Mouse (Mus musculus) embryonic facial prominence, embryonic 15.5 days (tissue): ENCODE data around the gene Cdc42bpg. TPM values are rescaled to one million over a fixed set of nuclear protein-coding genes. Genes with fewer than 3 reads are reported as not detected.

ENCODE experiments used
- ATAC-seq: fragments of 200-750 bp; cut with Nextera tagmentation; 2 replicates; pipeline ENCODE4 v1.8.0; 2017; ENCODE audit warnings: low read depth, moderate TSS enrichment; ENCODE audit not compliant: insufficient number of reproducible peaks, low FRiP score, low TSS enrichment
- H3K27ac ChIP-seq: fragments of 300-500 bp; sonication (generic); replicated peaks from 2 replicates; pipeline ENCODE4 v1.5.1; 2015; ENCODE audit warnings: mild to moderate bottlenecking, inconsistent platforms
- H3K27me3 ChIP-seq: fragments of 300-500 bp; sonication (generic); 2 replicates; pipeline ENCODE4 v1.6.1; 2015; ENCODE audit warnings: inconsistent platforms
- H3K36me3 ChIP-seq: fragments of 300-500 bp; sonication (generic); 2 replicates; pipeline ENCODE4 v1.6.1; 2015; ENCODE audit warnings: mild to moderate bottlenecking, inconsistent platforms
- H3K4me1 ChIP-seq: fragments of 300-500 bp; sonication (generic); 2 replicates; pipeline ENCODE4 v1.6.1; 2015; ENCODE audit warnings: inconsistent platforms
- H3K4me2 ChIP-seq: fragments of 300-500 bp; sonication (generic); replicated peaks from 2 replicates; pipeline ENCODE4 v1.6.1; 2015; ENCODE audit warnings: mild to moderate bottlenecking, inconsistent platforms
- H3K4me3 ChIP-seq: fragments of 300-500 bp; sonication (generic); replicated peaks from 2 replicates; pipeline ENCODE4 v1.5.1; 2015; ENCODE audit warnings: mild to moderate bottlenecking, inconsistent platforms
- H3K9ac ChIP-seq: fragments of 300-500 bp; sonication (generic); 2 replicates; pipeline ENCODE4 v1.6.1; 2015; ENCODE audit warnings: inconsistent platforms
- H3K9me3 ChIP-seq: fragments of 300-500 bp; sonication (generic); replicated peaks from 2 replicates; pipeline ENCODE4 v1.6.1; 2016; ENCODE audit warnings: inconsistent platforms
- whole genome bisulfite sequencing: fragments of 180-500 bp; shearing (Covaris S2); methylation state at CpG from one replicate; pipeline ENCODE4 v1.1.7; 2015; 5-methylcytosine and 5-hydroxymethylcytosine counted together
- polyA plus RNA-seq: library from polyadenylated mRNA; unstranded; fragments of >200 nt; fragmentation: Nextera tagmentation; extraction: Ambion mirVana; gene quantifications from 2 replicates; pipeline ENCODE4 v1.2.1, GENCODE M21; 2015

Gene Cdc42bpg
- polyA plus RNA-seq, 1 experiment from 2014 or later: 1.5 TPM

- H3K27ac ChIP-seq: no peak overlapping the region
- no peak overlapping the region for H3K4me3 ChIP-seq
- no peak overlapping the region for H3K9ac ChIP-seq
- WGBS: 73% methylated on average over 7 of the region's 7 CpGs
- no peak overlapping the region for H3K4me2 ChIP-seq
- ATAC-seq: no peak
- H3K9me3 ChIP-seq: no peaks in the 10 kb centered on the region
- H3K27me3 ChIP-seq: no peaks in the 10 kb centered on the region
- H3K4me1 ChIP-seq: peaks cover 23% of the 10 kb centered on the region
- peaks cover 51% of the 10 kb centered on the region for H3K36me3 ChIP-seq
Observed at GRCm38 (mm10) chr19:6299450-6300267, 6.6 kb upstream of the Cdc42bpg start.

- WGBS: 47% methylated on average over 7 of the region's 7 CpGs
- Histone ChIP-seq H3K27ac (no peak overlapping the region), H3K4me1 (peaks cover 25% of the 10 kb centered on the region), H3K4me2 (no peak overlapping the region), H3K9ac (no peak overlapping the region), H3K9me3 (no peaks in the 10 kb centered on the region), H3K27me3 (no peaks in the 10 kb centered on the region), H3K36me3 (peaks cover 43% of the 10 kb centered on the region), H3K4me3 (no peak overlapping the region)
- no peak for ATAC-seq
Observed at GRCm38 (mm10) chr19:6300402-6300841, 5.8 kb upstream of the Cdc42bpg start.

- H3K9ac ChIP-seq: no peak overlapping the region
- peaks cover 28% of the 10 kb centered on the region for H3K36me3 ChIP-seq
- ATAC-seq: no peak
- H3K27me3 ChIP-seq: no peaks in the 10 kb centered on the region
- H3K4me1 ChIP-seq: peaks cover 36% of the 10 kb centered on the region
- H3K4me3 ChIP-seq: no peak overlapping the region
- no peak overlapping the region for H3K4me2 ChIP-seq
- H3K27ac ChIP-seq: 0 out of 2 replicates have a peak overlapping the region, but pooled peaks have one; percentile 31
- WGBS: 88% methylated on average over 5 of the region's 5 CpGs
- no peaks in the 10 kb centered on the region for H3K9me3 ChIP-seq
Observed at GRCm38 (mm10) chr19:6302114-6302513, 4.1 kb upstream of the Cdc42bpg start.

GRCm38 (mm10) chr19:6302522-6302921 is 3.7 kb upstream of the Cdc42bpg start:
- no peak overlapping the region for H3K4me2 ChIP-seq
- H3K4me1 ChIP-seq: peaks cover 40% of the 10 kb centered on the region
- ATAC-seq: no peak
- WGBS: 15% methylated on average over 4 of the region's 4 CpGs
- no peak overlapping the region for H3K4me3 ChIP-seq
- H3K9me3 ChIP-seq: no peaks in the 10 kb centered on the region
- H3K9ac ChIP-seq: no peak overlapping the region
- 0 out of 2 replicates have a peak overlapping the region, but pooled peaks have one; percentile 31 for H3K27ac ChIP-seq
- H3K27me3 ChIP-seq: no peaks in the 10 kb centered on the region
- H3K36me3 ChIP-seq: peaks cover 24% of the 10 kb centered on the region

- H3K9me3 ChIP-seq: no peaks in the 10 kb centered on the region
- ATAC-seq: no peak
- 81% methylated on average over 6 of the region's 6 CpGs for WGBS
- no peak overlapping the region for H3K27ac ChIP-seq
- H3K4me2 ChIP-seq: no peak overlapping the region
- H3K4me3 ChIP-seq: no peak overlapping the region
- peaks cover 11% of the 10 kb centered on the region for H3K36me3 ChIP-seq
- H3K9ac ChIP-seq: no peak overlapping the region
- H3K27me3 ChIP-seq: no peaks in the 10 kb centered on the region
- peaks cover 48% of the 10 kb centered on the region for H3K4me1 ChIP-seq
Observed at GRCm38 (mm10) chr19:6303831-6304230, 2.4 kb upstream of the Cdc42bpg start.

- Histone ChIP-seq H3K4me1 (peaks cover 47% of the 10 kb centered on the region), H3K27ac (0 out of 2 replicates have a peak overlapping the region, but pooled peaks have one; percentile 28), H3K36me3 (no peaks in the 10 kb centered on the region), H3K9me3 (no peaks in the 10 kb centered on the region), H3K9ac (no peak overlapping the region), H3K4me3 (no peak overlapping the region), H3K4me2 (no peak overlapping the region), H3K27me3 (no peaks in the 10 kb centered on the region)
- peak; percentile 53; the same call in 1 of the 2 replicates for ATAC-seq
- WGBS: 25% methylated on average over 5 of the region's 5 CpGs
Observed at GRCm38 (mm10) chr19:6304787-6305516, 1.3 kb upstream of the Cdc42bpg start.

GRCm38 (mm10) chr19:6305517-6306115 is 640 bp upstream of the Cdc42bpg start:
- H3K9ac ChIP-seq: peak overlapping the region; percentile 50
- H3K4me3 ChIP-seq: peak overlapping the region; percentile 72
- peak overlapping the region; percentile 85 for H3K27ac ChIP-seq
- no peak for ATAC-seq
- peaks cover 4% of the 10 kb centered on the region for H3K36me3 ChIP-seq
- no peaks in the 10 kb centered on the region for H3K9me3 ChIP-seq
- no peaks in the 10 kb centered on the region for H3K27me3 ChIP-seq
- H3K4me2 ChIP-seq: peak overlapping the region; percentile 65
- peaks cover 41% of the 10 kb centered on the region for H3K4me1 ChIP-seq
- 49% methylated on average over 8 of the region's 8 CpGs for WGBS

GRCm38 (mm10) chr19:6306586-6306985 is 330 bp downstream of the Cdc42bpg start:
- Histone ChIP-seq H3K9me3 (no peaks in the 10 kb centered on the region), H3K4me1 (peaks cover 37% of the 10 kb centered on the region), H3K27me3 (no peaks in the 10 kb centered on the region), H3K4me3 (peak overlapping the region; percentile 72), H3K36me3 (peaks cover 14% of the 10 kb centered on the region), H3K9ac (peak overlapping the region; percentile 50), H3K27ac (peak overlapping the region; percentile 85), H3K4me2 (peak overlapping the region; percentile 65)
- peak; percentile 65 for ATAC-seq
- 0% methylated on average over 26 of the region's 34 CpGs for WGBS

GRCm38 (mm10) chr19:6307733-6308531 is 1.7 kb downstream of the Cdc42bpg start:
- WGBS: 67% methylated on average over 9 of the region's 9 CpGs
- peaks cover 30% of the 10 kb centered on the region for H3K4me1 ChIP-seq
- no peak for ATAC-seq
- peak overlapping the region; percentile 65 for H3K4me2 ChIP-seq
- H3K27me3 ChIP-seq: no peaks in the 10 kb centered on the region
- H3K36me3 ChIP-seq: peaks cover 26% of the 10 kb centered on the region
- H3K27ac ChIP-seq: peak overlapping the region; percentile 85
- H3K4me3 ChIP-seq: peak overlapping the region; percentile 72
- H3K9ac ChIP-seq: no peak overlapping the region
- no peaks in the 10 kb centered on the region for H3K9me3 ChIP-seq

GRCm38 (mm10) chr19:6310181-6310580 is 3.9 kb downstream of the Cdc42bpg start:
- Histone ChIP-seq H3K36me3 (peaks cover 49% of the 10 kb centered on the region), H3K4me1 (peaks cover 28% of the 10 kb centered on the region), H3K9me3 (no peaks in the 10 kb centered on the region), H3K4me2 (no peak overlapping the region), H3K27me3 (no peaks in the 10 kb centered on the region), H3K9ac (no peak overlapping the region), H3K4me3 (no peak overlapping the region), H3K27ac (no peak overlapping the region)
- ATAC-seq: no peak
- WGBS: 89% methylated on average over 5 of the region's 5 CpGs
